Mouse (Mus musculus): ENCODE data around the gene Nfat5.
A peak's percentile ranks its signal among the peaks of the same experiment; 100 is the strongest.

Gene Nfat5

GRCm38 (mm10) chr8:107293641-107294628 is 665 bp downstream of the Nfat5 start:
- peak; percentile 49 for DNase-seq

- DNase-seq, result no peak
Measured at GRCm38 (mm10) chr8:107295450-107295849, 2.2 kb downstream of the Nfat5 start.

- no peak for DNase-seq
Measured at GRCm38 (mm10) chr8:107311876-107312275, 18.6 kb downstream of the Nfat5 start.

GRCm38 (mm10) chr8:107324142-107324541 is 30.9 kb downstream of the Nfat5 start:
- peak; percentile 89 for DNase-seq

GRCm38 (mm10) chr8:107329595-107329994 is 36.3 kb downstream of the Nfat5 start:
- no peak for DNase-seq

GRCm38 (mm10) chr8:107336480-107336879 is 43.2 kb downstream of the Nfat5 start:
- DNase-seq, result no peak

GRCm38 (mm10) chr8:107370311-107370710 is 77.0 kb downstream of the Nfat5 start:
- no peak for DNase-seq

GRCm38 (mm10) chr8:107377346-107377745 is 84.1 kb downstream of the Nfat5 start:
- DNase-seq, result no peak

- DNase-seq, result no peak
Measured at GRCm38 (mm10) chr8:107380734-107381133, 87.5 kb downstream of the Nfat5 start.

GRCm38 (mm10) chr8:107381666-107382065 is 88.4 kb downstream of the Nfat5 start:
- no peak for DNase-seq

- no peak for DNase-seq
Measured at GRCm38 (mm10) chr8:107382898-107383297, 89.6 kb downstream of the Nfat5 start.

GRCm38 (mm10) chr8:107384651-107385050 is 91.4 kb downstream of the Nfat5 start:
- DNase-seq, result no peak

GRCm38 (mm10) chr8:107385063-107385462 is 91.8 kb downstream of the Nfat5 start:
- DNase-seq, result no peak

GRCm38 (mm10) chr8:107386171-107386570 is 92.9 kb downstream of the Nfat5 start:
- no peak for DNase-seq

- DNase-seq, result peak; percentile 10
Measured at GRCm38 (mm10) chr8:107386642-107387041, 93.4 kb downstream of the Nfat5 start.

- peak; percentile 23 for DNase-seq
Measured at GRCm38 (mm10) chr8:107387861-107388260, 94.6 kb downstream of the Nfat5 start.

GRCm38 (mm10) chr8:107389557-107389956 is 96.3 kb downstream of the Nfat5 start:
- no peak for DNase-seq

GRCm38 (mm10) chr8:107390476-107391135 is 97.3 kb downstream of the Nfat5 start:
- no peak for DNase-seq

GRCm38 (mm10) chr8:107391136-107391516 is 97.9 kb downstream of the Nfat5 start:
- DNase-seq, result no peak

- no peak for DNase-seq
Measured at GRCm38 (mm10) chr8:107395397-107395796, 102.1 kb downstream of the Nfat5 start.

- DNase-seq, result no peak
Measured at GRCm38 (mm10) chr8:107396106-107396670, 102.9 kb downstream of the Nfat5 start.

- DNase-seq, result no peak
Measured at GRCm38 (mm10) chr8:107397665-107398064, 104.4 kb downstream of the Nfat5 start.

GRCm38 (mm10) chr8:107399495-107399894 is 106.2 kb downstream of the Nfat5 start:
- DNase-seq, result no peak

GRCm38 (mm10) chr8:107401866-107402265 is 108.6 kb downstream of the Nfat5 start:
- no peak for DNase-seq
